Mouse (Mus musculus) erythroblast, embryonic 14.5 days (primary cell): ENCODE data around the gene Hs3st2.

ENCODE experiments used
- GATA1 ChIP-seq: IDR thresholded peaks from 2 replicates; pipeline ENCODE4 v1.6.1; 2012; ENCODE audit warnings: low read length, inconsistent platforms, mixed read lengths
- TAL1 ChIP-seq: IDR thresholded peaks from 3 replicates; pipeline ENCODE4 v1.6.1; 2012; ENCODE audit warnings: low read length, inconsistent platforms, mixed read lengths

GRCm38 (mm10) chr7:121516727-121517126 is 125.1 kb downstream of the Hs3st2 start:
- no peak for TF ChIP-seq GATA1
- TF ChIP-seq TAL1, result no peak
